Mouse (Mus musculus): ENCODE data around the gene Naa10.

DNA sequence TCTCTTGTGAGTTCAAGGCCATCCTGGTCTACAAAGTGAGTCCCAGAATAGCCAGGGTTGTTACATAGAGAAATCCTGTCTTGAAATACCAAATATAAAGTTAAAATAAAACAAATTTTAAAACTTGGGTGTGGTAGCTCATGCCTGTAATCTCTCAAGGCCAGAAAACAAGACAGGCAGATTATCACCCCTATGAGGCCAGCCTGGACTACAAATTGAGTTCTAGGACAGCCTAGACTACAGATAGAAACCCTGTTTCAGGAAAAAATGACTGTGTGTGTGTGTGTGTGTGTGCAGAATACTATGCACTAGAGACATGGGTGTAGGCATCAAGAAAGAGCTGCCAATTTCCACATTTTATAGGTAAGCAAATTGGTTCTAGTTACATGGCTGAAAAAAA is 49.0 kb upstream of the Naa10 start:
- TF ChIP-seq CTCF (IDR thresholded peaks at IDR 0.05; ENCODE audit: control insufficient read depth, insufficient read depth, low read length), result no peak
- no peak for TF ChIP-seq POLR2A (IDR thresholded peaks at IDR 0.05; ENCODE audit: borderline replicate concordance, control insufficient read depth, low read depth, low read length)

All from bone marrow, adult 2 months (tissue).